Mouse (Mus musculus): ENCODE measurements at regions not wholly inside any gene's neighbourhood (a gene's known extent, or its start where the extent isn't known, plus 50 kb on each side); places are given as distances from the start of the nearest gene placed in this dataset.

DNA sequence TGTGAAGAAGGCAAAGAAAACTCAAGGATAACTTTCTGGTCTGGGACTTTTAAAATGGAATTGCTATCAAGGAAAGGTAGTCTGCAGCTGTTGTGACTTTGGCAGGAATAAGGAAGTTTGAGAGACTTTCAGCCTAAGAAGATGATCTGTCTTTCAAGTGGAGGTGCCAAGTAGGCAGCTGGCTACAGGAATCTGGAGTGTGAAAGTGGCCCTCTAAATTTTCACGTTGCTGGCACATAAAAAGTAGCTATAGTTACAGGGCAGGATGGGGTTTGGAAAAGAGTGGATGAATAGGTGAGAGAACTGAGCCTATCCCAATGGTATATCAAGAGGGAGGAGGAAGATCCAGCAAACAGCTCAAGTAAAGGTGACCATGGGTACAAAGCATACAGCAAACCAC is 284.4 kb upstream of the Pkdcc start:
- Histone ChIP-seq H3K4me3 (ENCODE audit: low read length) (no peak overlapping the region), H3K36me3 (ENCODE audit: control insufficient read depth, insufficient read depth) (no peaks in the 10 kb centered on the region), H3K27me3 (ENCODE audit: control insufficient read depth, insufficient read depth, low read length) (no peaks in the 10 kb centered on the region), H3K9ac (ENCODE audit: low read length) (no peak overlapping the region), H3K4me1 (ENCODE audit: control insufficient read depth, insufficient read depth, low read length) (no peaks in the 10 kb centered on the region), H3K9me3 (replicated peaks; ENCODE audit: control insufficient read depth, low read length) (no peaks in the 10 kb centered on the region), H3K4me2 (ENCODE audit: low read depth, low read length) (no peak overlapping the region), H3K27ac (ENCODE audit: low read length) (no peak overlapping the region)
- WGBS: 32% methylated on average over 1 of the region's 1 CpGs
- no peak for ATAC-seq (replicated peaks; ENCODE audit: extremely low read depth, insufficient read depth, low FRiP score)

DNA sequence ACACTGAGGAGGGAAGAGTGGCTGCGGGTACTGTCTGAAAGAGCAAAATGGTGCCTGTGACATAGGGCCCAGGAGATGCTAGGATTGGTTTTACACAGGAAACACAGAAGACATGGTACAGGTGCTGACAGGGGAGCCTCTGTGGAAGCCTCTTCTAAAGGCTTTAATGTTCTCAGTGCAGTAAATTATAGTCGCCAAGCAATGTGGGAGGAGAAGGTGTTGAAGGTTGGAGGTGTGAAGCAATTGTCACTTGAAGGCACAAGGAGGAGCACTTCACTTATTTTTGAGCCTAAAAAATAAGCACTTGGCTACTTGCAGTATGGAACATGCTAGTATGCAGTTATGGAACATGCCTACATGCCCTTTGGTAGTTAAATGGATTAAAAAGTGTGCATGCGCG is 283.6 kb upstream of the Pkdcc start:
- Histone ChIP-seq H3K27me3 (ENCODE audit: control insufficient read depth, insufficient read depth, low read length) (no peaks in the 10 kb centered on the region), H3K27ac (ENCODE audit: low read length) (no peak overlapping the region), H3K9ac (ENCODE audit: low read length) (no peak overlapping the region), H3K36me3 (ENCODE audit: control insufficient read depth, insufficient read depth) (no peaks in the 10 kb centered on the region), H3K4me3 (ENCODE audit: low read length) (no peak overlapping the region), H3K4me1 (ENCODE audit: control insufficient read depth, insufficient read depth, low read length) (no peaks in the 10 kb centered on the region), H3K9me3 (replicated peaks; ENCODE audit: control insufficient read depth, low read length) (no peaks in the 10 kb centered on the region), H3K4me2 (ENCODE audit: low read depth, low read length) (no peak overlapping the region)
- 81% methylated on average over 4 of the region's 4 CpGs for WGBS
- ATAC-seq (replicated peaks; ENCODE audit: extremely low read depth, insufficient read depth, low FRiP score): no peak

DNA sequence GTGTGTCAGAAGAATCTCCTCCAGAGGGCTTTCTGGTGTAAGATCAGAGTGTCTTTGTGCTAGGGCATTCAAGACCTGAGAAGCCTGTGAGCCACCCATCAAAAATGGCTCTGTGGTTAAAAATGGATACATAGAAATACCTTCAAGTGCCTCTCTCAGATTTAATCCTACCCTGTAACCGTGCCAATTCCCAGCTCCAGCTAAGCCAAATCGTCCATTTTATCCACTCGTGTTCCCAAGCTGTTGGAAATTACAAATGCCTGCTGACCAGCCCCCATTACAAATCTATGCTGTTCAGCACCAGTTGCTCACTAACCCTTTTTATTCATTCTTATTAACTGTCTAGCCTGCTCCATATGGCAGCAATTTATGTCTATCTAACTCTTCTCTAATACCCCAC is 278.3 kb upstream of the Pkdcc start:
- Histone ChIP-seq H3K4me3 (ENCODE audit: low read length) (no peak overlapping the region), H3K9ac (ENCODE audit: low read length) (no peak overlapping the region), H3K9me3 (replicated peaks; ENCODE audit: control insufficient read depth, low read length) (no peaks in the 10 kb centered on the region), H3K27ac (ENCODE audit: low read length) (no peak overlapping the region), H3K4me1 (ENCODE audit: control insufficient read depth, insufficient read depth, low read length) (0 out of 2 replicates have a peak, but pooled peaks cover 3% of the 10 kb centered on the region), H3K27me3 (ENCODE audit: control insufficient read depth, insufficient read depth, low read length) (no peaks in the 10 kb centered on the region), H3K36me3 (ENCODE audit: control insufficient read depth, insufficient read depth) (no peaks in the 10 kb centered on the region), H3K4me2 (ENCODE audit: low read depth, low read length) (no peak overlapping the region)
- ATAC-seq (replicated peaks; ENCODE audit: extremely low read depth, insufficient read depth, low FRiP score): no peak
- WGBS: 25% methylated on average over 3 of the region's 3 CpGs

DNA sequence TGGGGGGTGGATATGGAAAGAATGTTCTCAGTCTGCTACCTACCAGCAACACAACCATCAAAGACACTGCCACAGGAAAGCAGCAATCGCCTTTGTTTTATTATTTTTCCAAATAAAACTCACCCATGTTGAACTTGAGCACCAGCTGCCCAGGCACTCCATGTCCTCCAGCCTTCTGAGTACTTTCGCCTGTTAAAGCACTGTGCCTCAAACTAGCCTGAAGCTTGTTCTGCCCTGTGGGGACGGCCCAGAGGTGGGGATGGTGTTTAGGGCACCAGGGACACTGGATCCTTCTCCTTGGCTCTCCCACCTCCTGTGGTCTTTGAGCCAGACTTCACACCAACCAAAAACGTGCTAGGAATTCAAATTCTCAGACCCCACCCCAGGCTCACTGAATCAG is 269.0 kb upstream of the Pkdcc start:
- ATAC-seq (replicated peaks; ENCODE audit: extremely low read depth, insufficient read depth, low FRiP score): no peak
- Histone ChIP-seq H3K27ac (ENCODE audit: low read length) (no peak overlapping the region), H3K4me2 (ENCODE audit: low read depth, low read length) (no peak overlapping the region), H3K36me3 (ENCODE audit: control insufficient read depth, insufficient read depth) (no peaks in the 10 kb centered on the region), H3K9ac (ENCODE audit: low read length) (no peak overlapping the region), H3K27me3 (ENCODE audit: control insufficient read depth, insufficient read depth, low read length) (no peaks in the 10 kb centered on the region), H3K4me1 (ENCODE audit: control insufficient read depth, insufficient read depth, low read length) (no peaks in the 10 kb centered on the region), H3K9me3 (replicated peaks; ENCODE audit: control insufficient read depth, low read length) (peaks cover 3% of the 10 kb centered on the region; the same call in 1 of the 2 replicates), H3K4me3 (ENCODE audit: low read length) (no peak overlapping the region)
- 53% methylated on average over 4 of the region's 4 CpGs for WGBS

- no peaks in the 10 kb centered on the region for H3K4me1 ChIP-seq (ENCODE audit: control insufficient read depth, insufficient read depth, low read length)
- no peaks in the 10 kb centered on the region for H3K27me3 ChIP-seq (ENCODE audit: control insufficient read depth, insufficient read depth, low read length)
- no peak overlapping the region for H3K9ac ChIP-seq (ENCODE audit: low read length)
- no peak for ATAC-seq (replicated peaks; ENCODE audit: extremely low read depth, insufficient read depth, low FRiP score)
- 67% methylated on average over 4 of the region's 4 CpGs for WGBS
- no peak overlapping the region for H3K27ac ChIP-seq (ENCODE audit: low read length)
- no peaks in the 10 kb centered on the region for H3K36me3 ChIP-seq (ENCODE audit: control insufficient read depth, insufficient read depth)
- H3K4me3 ChIP-seq (ENCODE audit: low read length): no peak overlapping the region
- no peak overlapping the region for H3K4me2 ChIP-seq (ENCODE audit: low read depth, low read length)
- peaks cover 3% of the 10 kb centered on the region; the same call in 1 of the 2 replicates for H3K9me3 ChIP-seq (replicated peaks; ENCODE audit: control insufficient read depth, low read length)
Measured at GRCm38 (mm10) chr17:82949794-82950193, 265.3 kb upstream of the Pkdcc start.

DNA sequence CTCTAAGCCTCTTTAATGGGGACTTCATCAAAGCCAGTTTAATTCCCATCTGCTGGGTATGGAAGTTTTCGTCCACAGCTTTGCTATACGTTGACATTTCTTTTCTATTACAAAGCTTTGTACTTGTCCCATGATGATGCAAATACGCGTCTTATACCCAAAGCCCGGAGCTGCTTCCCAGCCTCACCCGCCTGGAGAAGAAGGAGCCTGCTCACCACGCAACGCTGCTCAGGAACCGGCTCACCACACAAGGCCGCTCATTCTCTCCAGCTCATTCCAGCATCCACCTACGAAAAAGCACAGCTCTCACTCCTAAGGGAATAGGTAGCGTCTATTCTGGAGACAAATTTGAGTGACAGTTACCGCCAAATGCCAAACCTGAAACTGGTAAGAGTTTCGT is 264.8 kb upstream of the Pkdcc start:
- 89% methylated on average over 14 of the region's 14 CpGs for WGBS
- no peak overlapping the region for H3K4me2 ChIP-seq (ENCODE audit: low read depth, low read length)
- no peak for ATAC-seq (replicated peaks; ENCODE audit: extremely low read depth, insufficient read depth, low FRiP score)
- H3K4me1 ChIP-seq (ENCODE audit: control insufficient read depth, insufficient read depth, low read length): no peaks in the 10 kb centered on the region
- no peaks in the 10 kb centered on the region for H3K9me3 ChIP-seq (replicated peaks; ENCODE audit: control insufficient read depth, low read length)
- H3K27me3 ChIP-seq (ENCODE audit: control insufficient read depth, insufficient read depth, low read length): no peaks in the 10 kb centered on the region
- no peak overlapping the region for H3K4me3 ChIP-seq (ENCODE audit: low read length)
- H3K27ac ChIP-seq (ENCODE audit: low read length): no peak overlapping the region
- no peaks in the 10 kb centered on the region for H3K36me3 ChIP-seq (ENCODE audit: control insufficient read depth, insufficient read depth)
- no peak overlapping the region for H3K9ac ChIP-seq (ENCODE audit: low read length)

GRCm38 (mm10) chr17:82957409-82957808 is 257.7 kb upstream of the Pkdcc start:
- no peaks in the 10 kb centered on the region for H3K27me3 ChIP-seq (ENCODE audit: control insufficient read depth, insufficient read depth, low read length)
- no peak for ATAC-seq (replicated peaks; ENCODE audit: extremely low read depth, insufficient read depth, low FRiP score)
- H3K4me3 ChIP-seq (ENCODE audit: low read length): no peak overlapping the region
- H3K4me1 ChIP-seq (ENCODE audit: control insufficient read depth, insufficient read depth, low read length): no peaks in the 10 kb centered on the region
- no peaks in the 10 kb centered on the region for H3K36me3 ChIP-seq (ENCODE audit: control insufficient read depth, insufficient read depth)
- no peak overlapping the region for H3K4me2 ChIP-seq (ENCODE audit: low read depth, low read length)
- 36% methylated on average over 4 of the region's 4 CpGs for WGBS
- H3K27ac ChIP-seq (ENCODE audit: low read length): no peak overlapping the region
- H3K9me3 ChIP-seq (replicated peaks; ENCODE audit: control insufficient read depth, low read length): no peaks in the 10 kb centered on the region
- no peak overlapping the region for H3K9ac ChIP-seq (ENCODE audit: low read length)

GRCm38 (mm10) chr17:82963374-82963773 is 251.7 kb upstream of the Pkdcc start:
- H3K27ac ChIP-seq (ENCODE audit: low read length): no peak overlapping the region
- H3K27me3 ChIP-seq (ENCODE audit: control insufficient read depth, insufficient read depth, low read length): no peaks in the 10 kb centered on the region
- no peak overlapping the region for H3K4me2 ChIP-seq (ENCODE audit: low read depth, low read length)
- no peaks in the 10 kb centered on the region for H3K36me3 ChIP-seq (ENCODE audit: control insufficient read depth, insufficient read depth)
- 44% methylated on average over 3 of the region's 3 CpGs for WGBS
- H3K4me3 ChIP-seq (ENCODE audit: low read length): no peak overlapping the region
- no peaks in the 10 kb centered on the region for H3K4me1 ChIP-seq (ENCODE audit: control insufficient read depth, insufficient read depth, low read length)
- H3K9ac ChIP-seq (ENCODE audit: low read length): no peak overlapping the region
- no peaks in the 10 kb centered on the region for H3K9me3 ChIP-seq (replicated peaks; ENCODE audit: control insufficient read depth, low read length)
- ATAC-seq (replicated peaks; ENCODE audit: extremely low read depth, insufficient read depth, low FRiP score): no peak

GRCm38 (mm10) chr17:82999710-83000109 is 215.4 kb upstream of the Pkdcc start:
- Histone ChIP-seq H3K9ac (ENCODE audit: low read length) (no peak overlapping the region), H3K27me3 (ENCODE audit: control insufficient read depth, insufficient read depth, low read length) (no peaks in the 10 kb centered on the region), H3K36me3 (ENCODE audit: control insufficient read depth, insufficient read depth) (no peaks in the 10 kb centered on the region), H3K9me3 (replicated peaks; ENCODE audit: control insufficient read depth, low read length) (no peaks in the 10 kb centered on the region), H3K27ac (ENCODE audit: low read length) (no peak overlapping the region), H3K4me1 (ENCODE audit: control insufficient read depth, insufficient read depth, low read length) (no peaks in the 10 kb centered on the region), H3K4me2 (ENCODE audit: low read depth, low read length) (no peak overlapping the region), H3K4me3 (ENCODE audit: low read length) (no peak overlapping the region)
- ATAC-seq (replicated peaks; ENCODE audit: extremely low read depth, insufficient read depth, low FRiP score): no peak
- 61% methylated on average over 10 of the region's 10 CpGs for whole genome bisulfite sequencing

DNA sequence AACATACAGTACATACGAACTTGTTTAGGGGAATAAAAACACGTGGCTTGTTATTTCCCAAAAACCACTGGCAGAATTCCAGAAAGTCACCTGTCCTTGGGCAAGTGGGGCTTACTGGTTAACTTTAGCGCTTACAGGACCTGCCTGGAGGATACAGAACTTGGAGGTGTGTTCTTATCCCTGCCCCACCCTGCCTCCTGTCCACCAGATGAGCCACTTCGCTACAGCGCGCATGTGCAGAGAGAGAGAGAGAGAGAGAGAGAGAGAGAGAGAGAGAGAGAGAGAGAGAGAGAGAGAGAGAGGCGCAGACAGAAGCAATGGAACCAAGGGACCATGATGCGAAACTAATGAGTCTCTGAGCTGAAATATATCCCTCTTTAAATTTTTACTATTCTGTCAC is 214.7 kb upstream of the Pkdcc start:
- Histone ChIP-seq H3K4me2 (ENCODE audit: low read depth, low read length) (no peak overlapping the region), H3K9me3 (replicated peaks; ENCODE audit: control insufficient read depth, low read length) (no peaks in the 10 kb centered on the region), H3K4me1 (ENCODE audit: control insufficient read depth, insufficient read depth, low read length) (no peaks in the 10 kb centered on the region), H3K4me3 (ENCODE audit: low read length) (no peak overlapping the region), H3K36me3 (ENCODE audit: control insufficient read depth, insufficient read depth) (no peaks in the 10 kb centered on the region), H3K27me3 (ENCODE audit: control insufficient read depth, insufficient read depth, low read length) (no peaks in the 10 kb centered on the region), H3K27ac (ENCODE audit: low read length) (no peak overlapping the region), H3K9ac (ENCODE audit: low read length) (no peak overlapping the region)
- 62% methylated on average over 8 of the region's 8 CpGs for WGBS
- no peak for ATAC-seq (replicated peaks; ENCODE audit: extremely low read depth, insufficient read depth, low FRiP score)
